Mouse (Mus musculus) kidney, postnatal 36 days (tissue): ENCODE data around the gene Tmc8.
"Not testable (repeated sequence)": the region's sequence is repeated elsewhere in the genome, so short reads cannot be mapped to it uniquely, and the experiment has no call there.

Experiments
- DNase-seq, 2 experiments: peaks; one replicate each; pipeline ENCODE4 v3.0.0; 2021 to 2022; ENCODE audit warnings: mixed read lengths in 2 of 2

Tmc8 gene

GRCm38 (mm10) chr11:117826164-117826563, 44.3 kb downstream of the Tmc8 start:
- peak in 1 of 2 experiments; percentile 37 for DNase-seq

GRCm38 (mm10) chr11:117826916-117827315, 45.0 kb downstream of the Tmc8 start:
- no peak for DNase-seq

- no peak for DNase-seq
Measured at GRCm38 (mm10) chr11:117827386-117827785, 45.5 kb downstream of the Tmc8 start.

GRCm38 (mm10) chr11:117828149-117828887, 46.4 kb downstream of the Tmc8 start:
- DNase-seq, result peak; percentile 67 to 80

GRCm38 (mm10) chr11:117828888-117829604, 47.2 kb downstream of the Tmc8 start:
- DNase-seq, result peak; percentile 68 to 71

GRCm38 (mm10) chr11:117829671-117830215, 47.9 kb downstream of the Tmc8 start:
- DNase-seq, result peak; percentile 93 to 95

- peak in 1 of 2 experiments; percentile 23 for DNase-seq
Measured at GRCm38 (mm10) chr11:117830401-117830800, 48.5 kb downstream of the Tmc8 start.

GRCm38 (mm10) chr11:117832086-117832969, 50.5 kb downstream of the Tmc8 start:
- peak; percentile 71 to 92 for DNase-seq

GRCm38 (mm10) chr11:117833509-117833908, 51.6 kb downstream of the Tmc8 start:
- not testable (repeated sequence) for DNase-seq

GRCm38 (mm10) chr11:117834086-117834485, 52.2 kb downstream of the Tmc8 start:
- DNase-seq, result peak; percentile 74 to 87

- peak; percentile 57 to 70 for DNase-seq
Measured at GRCm38 (mm10) chr11:117836306-117836705, 54.4 kb downstream of the Tmc8 start.

GRCm38 (mm10) chr11:117838572-117838971, 56.7 kb downstream of the Tmc8 start:
- peak; percentile 58 to 75 for DNase-seq

- no peak for DNase-seq
Measured at GRCm38 (mm10) chr11:117839021-117839420, 57.1 kb downstream of the Tmc8 start.

- no peak for DNase-seq
Measured at GRCm38 (mm10) chr11:117840910-117841309, 59.0 kb downstream of the Tmc8 start.
